Mouse (Mus musculus): ENCODE results near the gene Cd2bp2.

GRCm38 (mm10) chr7:127220440-127220839 is 24.6 kb upstream of the Cd2bp2 start:
- TF ChIP-seq POLR2A (IDR thresholded peaks at IDR 0.05; ENCODE audit: control insufficient read depth, low read depth, low read length): no peak
- TF ChIP-seq CTCF (IDR thresholded peaks at IDR 0.05; ENCODE audit: control insufficient read depth, insufficient read depth, insufficient replicate concordance, low read depth, low read length): no peak
